Mouse (Mus musculus) retina, embryonic 14.5 days (tissue): ENCODE results near the gene Plscr1.

Experiments
- DNase-seq: peaks from one replicate; pipeline ENCODE4 v3.0.0-alpha.2; 2015; ENCODE audit warnings: low spot score

Plscr1 gene

GRCm38 (mm10) chr9:92305620-92306220 lies 56.2 kb downstream of the Plscr1 start:
- no peak for DNase-seq

DNA sequence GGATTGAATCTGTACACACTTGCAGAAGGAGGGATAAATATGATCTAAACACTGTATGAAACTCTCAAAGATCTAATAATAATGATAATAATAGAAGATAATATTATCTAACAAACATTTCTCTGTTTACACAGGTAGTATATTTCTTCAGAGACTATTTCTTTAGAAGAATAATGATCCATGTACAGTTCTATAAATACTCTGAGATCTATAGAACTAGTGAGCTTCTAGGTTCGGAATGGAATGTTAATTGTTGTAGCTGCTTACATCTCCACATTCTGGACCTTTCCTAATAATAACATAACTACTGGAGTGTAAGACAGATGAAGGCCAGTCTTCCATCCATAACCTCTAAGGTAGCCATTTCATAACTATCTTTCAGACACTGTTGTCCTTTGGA lies 59.5 kb downstream of the Plscr1 start, which contains the start of gene 1700057G04Rik:
1700057G04Rik (plus strand) TSS at position 301 of the 400 bp plus-strand sequence.
- no peak for DNase-seq

DNA sequence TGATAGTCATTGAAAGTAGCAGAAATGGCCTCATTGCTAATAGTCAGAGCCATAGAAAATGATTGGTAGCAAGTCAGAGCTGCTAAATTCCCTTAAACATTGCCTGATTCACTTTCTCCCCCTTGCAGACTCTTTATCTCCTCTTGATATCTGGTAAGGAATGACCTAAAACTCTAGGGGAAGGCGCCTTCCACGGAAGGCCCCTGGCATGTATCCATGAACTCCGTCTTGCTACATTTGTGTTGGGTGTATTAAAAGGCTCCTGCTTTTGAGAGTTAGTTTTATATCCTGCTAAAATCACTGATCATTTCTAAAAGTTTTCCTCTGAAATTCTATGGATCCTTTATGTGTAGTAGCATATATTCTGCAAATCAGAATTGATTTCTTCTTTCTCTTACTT lies 67.2 kb downstream of the Plscr1 start:
- DNase-seq, result no peak
